Mouse (Mus musculus): ENCODE results near the gene Agl. TPM values are rescaled to one million over a fixed set of nuclear protein-coding genes. Genes with fewer than 3 reads are reported as not detected.

Agl gene
- polyA plus RNA-seq, 1 experiment from 2014 or later: 150 TPM

GRCm38 (mm10) chr3:116710941-116711340 is 97.0 kb downstream of the Agl start:
- H3K36me3 ChIP-seq: no peaks in the 10 kb centered on the region
- no peak overlapping the region for H3K27ac ChIP-seq
- peaks cover 20% of the 10 kb centered on the region for H3K4me1 ChIP-seq (replicated peaks)
- H3K4me3 ChIP-seq: peak overlapping the region; percentile 83
- H3K9ac ChIP-seq: 0 out of 2 replicates have a peak overlapping the region, but pooled peaks have one; percentile 31
- H3K9me3 ChIP-seq (replicated peaks): no peaks in the 10 kb centered on the region
- ATAC-seq (replicated peaks; ENCODE audit: insufficient number of reproducible peaks, insufficient read depth, low FRiP score, low read depth): no peak
- H3K4me2 ChIP-seq: peak overlapping the region; percentile 84
- H3K27me3 ChIP-seq: no peaks in the 10 kb centered on the region
- 28% methylated on average over 9 of the region's 9 CpGs for WGBS

DNA sequence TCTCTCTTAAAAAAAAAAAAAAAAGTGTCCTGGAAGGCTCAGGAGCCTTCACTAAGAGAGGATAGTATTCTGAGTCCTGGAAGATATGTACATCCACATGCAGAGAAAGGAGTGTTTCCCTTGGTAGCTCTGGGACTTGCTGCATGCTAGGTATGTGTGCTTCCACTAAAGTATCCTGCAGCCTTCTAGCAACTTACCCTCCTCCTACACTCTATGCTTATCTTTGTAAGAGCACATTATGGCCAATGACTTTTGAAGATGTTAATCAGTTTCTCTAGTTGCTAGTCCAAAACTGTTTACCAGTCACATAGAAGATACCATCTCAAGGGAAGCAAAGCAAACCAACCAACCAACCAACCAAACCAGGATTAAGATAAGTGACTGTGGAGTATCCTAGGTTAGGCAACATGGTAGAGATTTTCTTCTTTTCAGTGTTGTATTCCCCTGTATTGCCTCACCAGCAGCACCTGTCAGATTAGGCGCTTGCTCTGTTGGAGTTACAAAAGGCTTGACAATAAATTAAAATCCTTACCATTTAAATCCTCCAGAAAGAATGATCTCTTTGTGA is 102.2 kb downstream of the Agl start:
- 88% methylated on average over 1 of the region's 1 CpGs for whole genome bisulfite sequencing
- no peak for ATAC-seq (replicated peaks; ENCODE audit: insufficient number of reproducible peaks, insufficient read depth, low FRiP score, low read depth)

DNA sequence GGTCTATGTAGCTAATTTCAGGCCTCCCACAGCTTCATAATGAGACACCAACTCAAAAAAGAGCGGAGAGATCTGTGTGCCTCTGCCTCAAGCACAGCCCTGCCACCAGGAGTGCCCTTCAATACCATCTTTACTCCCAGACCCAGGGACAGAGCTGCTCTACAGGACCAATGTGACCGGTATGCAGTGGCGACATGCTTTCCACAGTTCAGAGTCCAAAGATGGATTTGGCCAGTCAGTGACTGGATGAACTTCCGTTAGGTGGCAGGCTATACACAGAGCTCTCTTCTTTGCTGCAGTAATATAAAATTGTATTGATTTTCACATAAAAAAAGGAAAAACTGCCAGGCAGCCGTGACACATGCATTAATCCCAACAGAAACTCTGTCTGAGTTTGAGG is 104.1 kb downstream of the Agl start:
- H3K27ac ChIP-seq: no peak overlapping the region
- no peak for ATAC-seq (replicated peaks; ENCODE audit: insufficient number of reproducible peaks, insufficient read depth, low FRiP score, low read depth)
- no peak overlapping the region for H3K4me3 ChIP-seq
- H3K4me2 ChIP-seq: no peak overlapping the region
- H3K27me3 ChIP-seq: no peaks in the 10 kb centered on the region
- H3K9ac ChIP-seq: no peak overlapping the region
- no peaks in the 10 kb centered on the region for H3K36me3 ChIP-seq
- no peaks in the 10 kb centered on the region for H3K9me3 ChIP-seq (replicated peaks)
- 85% methylated on average over 5 of the region's 5 CpGs for WGBS
- H3K4me1 ChIP-seq (replicated peaks): peaks cover 4% of the 10 kb centered on the region

More for the DNA sequence above, 102.2 kb downstream of the Agl start:
- Histone ChIP-seq H3K4me3 (no peak overlapping the region), H3K4me2 (no peak overlapping the region), H3K4me1 (replicated peaks) (peaks cover 8% of the 10 kb centered on the region), H3K9ac (no peak overlapping the region), H3K36me3 (no peaks in the 10 kb centered on the region), H3K27ac (no peak overlapping the region), H3K27me3 (no peaks in the 10 kb centered on the region), H3K9me3 (replicated peaks) (no peaks in the 10 kb centered on the region)

- no peak overlapping the region for H3K4me3 ChIP-seq
- H3K27me3 ChIP-seq: no peaks in the 10 kb centered on the region
- H3K9ac ChIP-seq: no peak overlapping the region
- no peaks in the 10 kb centered on the region for H3K36me3 ChIP-seq
- H3K4me2 ChIP-seq: no peak overlapping the region
- H3K9me3 ChIP-seq (replicated peaks): no peaks in the 10 kb centered on the region
- no peak overlapping the region for H3K27ac ChIP-seq
- no peak for ATAC-seq (replicated peaks; ENCODE audit: insufficient number of reproducible peaks, insufficient read depth, low FRiP score, low read depth)
- whole genome bisulfite sequencing: 77% methylated on average over 1 of the region's 1 CpGs
- H3K4me1 ChIP-seq (replicated peaks): peaks cover 4% of the 10 kb centered on the region
Observed at GRCm38 (mm10) chr3:116702647-116703272, 105.2 kb downstream of the Agl start.

GRCm38 (mm10) chr3:116701601-116702000 is 106.4 kb downstream of the Agl start:
- ATAC-seq (replicated peaks; ENCODE audit: insufficient number of reproducible peaks, insufficient read depth, low FRiP score, low read depth): no peak
- Histone ChIP-seq H3K27ac (no peak overlapping the region), H3K9me3 (replicated peaks) (no peaks in the 10 kb centered on the region), H3K36me3 (no peaks in the 10 kb centered on the region), H3K4me1 (replicated peaks) (peaks cover 4% of the 10 kb centered on the region), H3K9ac (no peak overlapping the region), H3K4me2 (no peak overlapping the region), H3K4me3 (no peak overlapping the region), H3K27me3 (no peaks in the 10 kb centered on the region)
- WGBS: 89% methylated on average over 4 of the region's 4 CpGs

GRCm38 (mm10) chr3:116698786-116699185 is 109.2 kb downstream of the Agl start:
- no peak for ATAC-seq (replicated peaks; ENCODE audit: insufficient number of reproducible peaks, insufficient read depth, low FRiP score, low read depth)
- no peak overlapping the region for H3K4me2 ChIP-seq
- H3K9me3 ChIP-seq (replicated peaks): no peaks in the 10 kb centered on the region
- H3K9ac ChIP-seq: no peak overlapping the region
- H3K27me3 ChIP-seq: no peaks in the 10 kb centered on the region
- H3K4me3 ChIP-seq: no peak overlapping the region
- WGBS: 40% methylated on average over 2 of the region's 2 CpGs
- peaks cover 4% of the 10 kb centered on the region for H3K4me1 ChIP-seq (replicated peaks)
- no peak overlapping the region for H3K27ac ChIP-seq
- H3K36me3 ChIP-seq: peaks cover 3% of the 10 kb centered on the region; the same call in 1 of the 2 replicates

GRCm38 (mm10) chr3:116695666-116695985 is 112.3 kb downstream of the Agl start:
- no peak overlapping the region for H3K4me2 ChIP-seq
- 82% methylated on average over 2 of the region's 2 CpGs for WGBS

GRCm38 (mm10) chr3:116694955-116695665 is 112.9 kb downstream of the Agl start:
- 84% methylated on average over 8 of the region's 8 CpGs for WGBS
- Histone ChIP-seq H3K4me2 (no peak overlapping the region), H3K4me3 (no peak overlapping the region), H3K9me3 (replicated peaks) (no peaks in the 10 kb centered on the region), H3K36me3 (peaks cover 4% of the 10 kb centered on the region), H3K4me1 (replicated peaks) (peaks cover 4% of the 10 kb centered on the region), H3K9ac (no peak overlapping the region), H3K27me3 (no peaks in the 10 kb centered on the region), H3K27ac (no peak overlapping the region)
- no peak for ATAC-seq (replicated peaks; ENCODE audit: insufficient number of reproducible peaks, insufficient read depth, low FRiP score, low read depth)

More at GRCm38 (mm10) chr3:116695666-116695985, 112.3 kb downstream of the Agl start:
- Histone ChIP-seq H3K36me3 (peaks cover 4% of the 10 kb centered on the region), H3K27ac (no peak overlapping the region), H3K27me3 (no peaks in the 10 kb centered on the region), H3K9me3 (replicated peaks) (no peaks in the 10 kb centered on the region), H3K9ac (no peak overlapping the region), H3K4me1 (replicated peaks) (peaks cover 4% of the 10 kb centered on the region), H3K4me3 (no peak overlapping the region)
- ATAC-seq (replicated peaks; ENCODE audit: insufficient number of reproducible peaks, insufficient read depth, low FRiP score, low read depth): no peak

- Histone ChIP-seq H3K4me2 (no peak overlapping the region), H3K4me1 (replicated peaks) (peaks cover 4% of the 10 kb centered on the region), H3K27ac (no peak overlapping the region), H3K27me3 (no peaks in the 10 kb centered on the region), H3K9ac (no peak overlapping the region), H3K4me3 (no peak overlapping the region), H3K9me3 (replicated peaks) (no peaks in the 10 kb centered on the region), H3K36me3 (peaks cover 4% of the 10 kb centered on the region)
- no peak for ATAC-seq (replicated peaks; ENCODE audit: insufficient number of reproducible peaks, insufficient read depth, low FRiP score, low read depth)
- WGBS: 72% methylated on average over 3 of the region's 3 CpGs
Observed at GRCm38 (mm10) chr3:116694312-116694711, 113.7 kb downstream of the Agl start.

Data from heart, embryonic 15.5 days (tissue).